ENCODE assay signal across 8 mouse cellular contexts in genomic region chr11:96642173-96643140, GRCm38 (mm10).
DNase-seq lines count a peak whose midpoint lies in the region; ATAC-seq and TF ChIP-seq lines count a peak whose summit lies in the region.

No protein-coding gene starts in this region.

- TF ChIP-seq EP300 in liver, postnatal 0 days (IDR thresholded peaks at IDR 0.05; ENCODE audit: low read depth) = peak; percentile 68

- TF ChIP-seq POLR2A in thymus, adult 2 months (IDR thresholded peaks at IDR 0.05; ENCODE audit: control insufficient read depth, extremely low read depth, insufficient read depth, low read length, poor library complexity) = no peak

- no peaks in the 10 kb centered on the region for H3K27me3 ChIP-seq in thymus, adult 2 months (ENCODE audit: control insufficient read depth, insufficient read depth, low read length)
- H3K27me3 ChIP-seq in liver, postnatal 0 days (ENCODE audit: insufficient read depth, low read length) = no peaks in the 10 kb centered on the region
- 0 out of 2 replicates have a peak, but pooled peaks cover 3% of the 10 kb centered on the region for H3K27me3 ChIP-seq in hindbrain, embryonic 12.5 days

- H3K4me2 ChIP-seq in liver, postnatal 0 days (ENCODE audit: low read depth, low read length) = no peak overlapping the region
- no peak overlapping the region for H3K4me2 ChIP-seq in hindbrain, embryonic 12.5 days (replicated peaks)

- DNase-seq in thymus, postnatal 4 days = peak; percentile 23
- DNase-seq in thymus, adult 2 months = no peak
- peak; percentile 19 for DNase-seq in kidney, adult 18-20 months
- DNase-seq in liver, postnatal 0 days = peak; percentile 32
- no peak for DNase-seq in adrenal gland, adult 18-20 months (ENCODE audit: low spot score in 2 of 2)
- DNase-seq in frontal cortex, postnatal 36 days (ENCODE audit: low spot score in 2 of 2) = no peak
- DNase-seq in ovary, adult 18-20 months (ENCODE audit: low spot score) = no peak

- H3K36me3 ChIP-seq in thymus, adult 2 months (ENCODE audit: control insufficient read depth, insufficient read depth, low read length) = no peaks in the 10 kb centered on the region
- H3K36me3 ChIP-seq in liver, postnatal 0 days (replicated peaks; ENCODE audit: insufficient read depth, low read length) = no peaks in the 10 kb centered on the region
- no peaks in the 10 kb centered on the region for H3K36me3 ChIP-seq in hindbrain, embryonic 12.5 days

- no peak overlapping the region for H3K4me3 ChIP-seq in thymus, adult 2 months (ENCODE audit: control insufficient read depth, insufficient read depth, low read length)
- no peak overlapping the region for H3K4me3 ChIP-seq in liver, postnatal 0 days (ENCODE audit: low read depth, low read length)
- no peak overlapping the region for H3K4me3 ChIP-seq in hindbrain, embryonic 12.5 days

- no peak for TF ChIP-seq CTCF in thymus, adult 2 months (IDR thresholded peaks at IDR 0.05; ENCODE audit: borderline replicate concordance, control insufficient read depth, extremely low read depth, insufficient read depth, low read length, poor library complexity)
- TF ChIP-seq CTCF in liver, postnatal 0 days (IDR thresholded peaks at IDR 0.05; ENCODE audit: low read depth) = peak; percentile 30; the same call in 1 of the 2 replicates

- no peak overlapping the region for H3K27ac ChIP-seq in thymus, adult 2 months (ENCODE audit: control insufficient read depth, insufficient read depth, low read length)
- peak overlapping the region; percentile 64 for H3K27ac ChIP-seq in liver, postnatal 0 days (ENCODE audit: low read depth)
- H3K27ac ChIP-seq in hindbrain, embryonic 12.5 days = no peak overlapping the region

- ATAC-seq in liver, postnatal 0 days = peak; percentile 62
- ATAC-seq in hindbrain, embryonic 12.5 days (ENCODE audit: low FRiP score) = no peak

- WGBS in thymus, adult 2 months = 59% methylated on average over 17 of the region's 17 CpGs
- WGBS in liver, postnatal 0 days (ENCODE audit: insufficient replicate concordance) = 43% methylated on average over 17 of the region's 17 CpGs
- 77% methylated on average over 17 of the region's 17 CpGs for WGBS in hindbrain, embryonic 12.5 days

- H3K9ac ChIP-seq in liver, postnatal 0 days (replicated peaks) = no peak overlapping the region
- no peak overlapping the region for H3K9ac ChIP-seq in hindbrain, embryonic 12.5 days

- H3K4me1 ChIP-seq in thymus, adult 2 months (replicated peaks; ENCODE audit: control insufficient read depth, insufficient read depth, low read length) = peaks cover 8% of the 10 kb centered on the region; the same call in 1 of the 2 replicates
- peaks cover 20% of the 10 kb centered on the region for H3K4me1 ChIP-seq in liver, postnatal 0 days (ENCODE audit: insufficient read depth)
- peaks cover 17% of the 10 kb centered on the region for H3K4me1 ChIP-seq in hindbrain, embryonic 12.5 days

- no peaks in the 10 kb centered on the region for H3K9me3 ChIP-seq in liver, postnatal 0 days (ENCODE audit: low read length)
- H3K9me3 ChIP-seq in hindbrain, embryonic 12.5 days (replicated peaks) = no peaks in the 10 kb centered on the region

Comparison
In these comparisons a context has a peak if more than half of its experiments do, and no peak if none do; other contexts are left out.
1. DNase-seq: peak in thymus, postnatal 4 days (single experiment), kidney, adult 18-20 months (single experiment) and liver, postnatal 0 days (single experiment); none in thymus, adult 2 months (single experiment), adrenal gland, adult 18-20 months (0 of 2), frontal cortex, postnatal 36 days (0 of 2) and ovary, adult 18-20 months (single experiment).